Mouse (Mus musculus): Measurements from ENCODE around the gene Sdk1. TPM values are rescaled to one million over a fixed set of nuclear protein-coding genes. Genes with fewer than 3 reads are reported as not detected.

Gene Sdk1
- total and polyA plus RNA-seq, 2 experiments from 2014 or later = 1.5 to 13.6 TPM

GRCm38 (mm10) chr5:141240441-141240840 lies 849 bp upstream of the Sdk1 start:
- H3K36me3 ChIP-seq (ENCODE audit: insufficient read depth) = no peaks in the 10 kb centered on the region
- H3K4me2 ChIP-seq (ENCODE audit: low read depth) = peak overlapping the region; percentile 95
- H3K4me3 ChIP-seq (ENCODE audit: low read depth, low read length) = peak overlapping the region; percentile 72
- under 1% methylated on average over 10 of the region's 10 CpGs for WGBS
- DNase-seq (peak; percentile 15), ATAC-seq (no peak)
- H3K9ac ChIP-seq = peak overlapping the region; percentile 44; the same call in 1 of the 2 replicates
- H3K4me1 ChIP-seq (ENCODE audit: insufficient read depth) = peaks cover 10% of the 10 kb centered on the region
- TF ChIP-seq CTCF (IDR thresholded peaks at IDR 0.05; ENCODE audit: low read depth) = no peak
- H3K9me3 ChIP-seq (ENCODE audit: low read length) = no peaks in the 10 kb centered on the region
- no peak overlapping the region for H3K27ac ChIP-seq (ENCODE audit: low read depth, low read length)
- peaks cover 24% of the 10 kb centered on the region for H3K27me3 ChIP-seq (ENCODE audit: insufficient read depth, low read length)

- Histone ChIP-seq H3K36me3 (ENCODE audit: insufficient read depth) (no peaks in the 10 kb centered on the region), H3K4me1 (ENCODE audit: insufficient read depth) (peaks cover 10% of the 10 kb centered on the region), H3K9ac (peak overlapping the region; percentile 58), H3K9me3 (ENCODE audit: low read length) (no peaks in the 10 kb centered on the region), H3K27me3 (ENCODE audit: insufficient read depth, low read length) (peaks cover 24% of the 10 kb centered on the region), H3K4me2 (ENCODE audit: low read depth) (peak overlapping the region; percentile 95), H3K4me3 (ENCODE audit: low read depth, low read length) (peak overlapping the region; percentile 72), H3K27ac (ENCODE audit: low read depth, low read length) (no peak overlapping the region)
- TF ChIP-seq CTCF (IDR thresholded peaks at IDR 0.05; ENCODE audit: low read depth) = no peak
- DNase-seq (no peak), ATAC-seq (no peak; the same call in 1 of the 2 replicates)
- WGBS = 3% methylated on average over 61 of the region's 82 CpGs
Observed at GRCm38 (mm10) chr5:141241645-141242284, 475 bp downstream of the Sdk1 start.

- Histone ChIP-seq H3K27ac (ENCODE audit: low read depth, low read length) (no peak overlapping the region), H3K9ac (no peak overlapping the region), H3K4me1 (ENCODE audit: insufficient read depth) (peaks cover 10% of the 10 kb centered on the region), H3K4me2 (ENCODE audit: low read depth) (peak overlapping the region; percentile 95), H3K36me3 (ENCODE audit: insufficient read depth) (no peaks in the 10 kb centered on the region), H3K27me3 (ENCODE audit: insufficient read depth, low read length) (peaks cover 24% of the 10 kb centered on the region), H3K9me3 (ENCODE audit: low read length) (no peaks in the 10 kb centered on the region), H3K4me3 (ENCODE audit: low read depth, low read length) (peak overlapping the region; percentile 72)
- 3% methylated on average over 33 of the region's 33 CpGs for WGBS
- ATAC-seq (no peak), DNase-seq (peak; percentile 16)
- TF ChIP-seq CTCF (IDR thresholded peaks at IDR 0.05; ENCODE audit: low read depth) = no peak
Observed at GRCm38 (mm10) chr5:141243253-141243965, 2.1 kb downstream of the Sdk1 start.

- 96% methylated on average over 1 of the region's 1 CpGs for WGBS
- H3K9ac ChIP-seq = no peak overlapping the region
- H3K4me2 ChIP-seq (ENCODE audit: low read depth) = no peak overlapping the region
- no peak overlapping the region for H3K27ac ChIP-seq (ENCODE audit: low read depth, low read length)
- DNase-seq = no peak
- no peaks in the 10 kb centered on the region for H3K27me3 ChIP-seq (ENCODE audit: insufficient read depth, low read length)
- no peak for ATAC-seq
- no peak overlapping the region for H3K4me3 ChIP-seq (ENCODE audit: low read depth, low read length)
- no peaks in the 10 kb centered on the region for H3K36me3 ChIP-seq (ENCODE audit: insufficient read depth)
- no peak for TF ChIP-seq CTCF (IDR thresholded peaks at IDR 0.05; ENCODE audit: low read depth)
- H3K4me1 ChIP-seq (ENCODE audit: insufficient read depth) = no peaks in the 10 kb centered on the region
- H3K9me3 ChIP-seq (ENCODE audit: low read length) = no peaks in the 10 kb centered on the region
Observed at GRCm38 (mm10) chr5:141264253-141264652, 23.0 kb downstream of the Sdk1 start.

GRCm38 (mm10) chr5:141277112-141277511 lies 35.8 kb downstream of the Sdk1 start:
- Histone ChIP-seq H3K9ac (no peak overlapping the region), H3K27me3 (ENCODE audit: insufficient read depth, low read length) (no peaks in the 10 kb centered on the region), H3K4me3 (ENCODE audit: low read depth, low read length) (no peak overlapping the region), H3K4me2 (ENCODE audit: low read depth) (no peak overlapping the region), H3K36me3 (ENCODE audit: insufficient read depth) (no peaks in the 10 kb centered on the region), H3K27ac (ENCODE audit: low read depth, low read length) (no peak overlapping the region), H3K4me1 (ENCODE audit: insufficient read depth) (no peaks in the 10 kb centered on the region), H3K9me3 (ENCODE audit: low read length) (no peaks in the 10 kb centered on the region)
- TF ChIP-seq CTCF (IDR thresholded peaks at IDR 0.05; ENCODE audit: low read depth) = no peak
- no peak for DNase-seq
- no peak for ATAC-seq
- 91% methylated on average over 6 of the region's 6 CpGs for WGBS

GRCm38 (mm10) chr5:141281751-141282150 lies 40.5 kb downstream of the Sdk1 start:
- no peak overlapping the region for H3K4me3 ChIP-seq (ENCODE audit: low read depth, low read length)
- DNase-seq (no peak), ATAC-seq (no peak)
- WGBS = 82% methylated on average over 2 of the region's 2 CpGs
- no peak overlapping the region for H3K9ac ChIP-seq
- no peak overlapping the region for H3K27ac ChIP-seq (ENCODE audit: low read depth, low read length)
- no peaks in the 10 kb centered on the region for H3K36me3 ChIP-seq (ENCODE audit: insufficient read depth)
- no peak overlapping the region for H3K4me2 ChIP-seq (ENCODE audit: low read depth)
- no peaks in the 10 kb centered on the region for H3K4me1 ChIP-seq (ENCODE audit: insufficient read depth)
- H3K9me3 ChIP-seq (ENCODE audit: low read length) = no peaks in the 10 kb centered on the region
- TF ChIP-seq CTCF (IDR thresholded peaks at IDR 0.05; ENCODE audit: low read depth) = no peak
- no peaks in the 10 kb centered on the region for H3K27me3 ChIP-seq (ENCODE audit: insufficient read depth, low read length)

GRCm38 (mm10) chr5:141289611-141290010 lies 48.3 kb downstream of the Sdk1 start:
- TF ChIP-seq CTCF (IDR thresholded peaks at IDR 0.05; ENCODE audit: low read depth) = no peak
- Histone ChIP-seq H3K27ac (ENCODE audit: low read depth, low read length) (no peak overlapping the region), H3K9ac (no peak overlapping the region), H3K4me3 (ENCODE audit: low read depth, low read length) (no peak overlapping the region), H3K4me2 (ENCODE audit: low read depth) (no peak overlapping the region), H3K27me3 (ENCODE audit: insufficient read depth, low read length) (no peaks in the 10 kb centered on the region), H3K4me1 (ENCODE audit: insufficient read depth) (no peaks in the 10 kb centered on the region), H3K36me3 (ENCODE audit: insufficient read depth) (no peaks in the 10 kb centered on the region), H3K9me3 (ENCODE audit: low read length) (no peaks in the 10 kb centered on the region)
- no peak for DNase-seq
- ATAC-seq = no peak

Measured in forebrain, postnatal 0 days (tissue).